Mouse (Mus musculus) cortical plate, adult 2 months (tissue): ENCODE results near the gene Ptma. TPM values are rescaled to one million over a fixed set of nuclear protein-coding genes. Genes with fewer than 3 reads are reported as not detected.
A peak's percentile ranks its signal among the peaks of the same experiment; 100 is the strongest.
"Not testable (repeated sequence)": the region's sequence is repeated elsewhere in the genome, so short reads cannot be mapped to it uniquely, and the experiment has no call there.

Experiments
- H3K27ac ChIP-seq: fragments of 200-500 bp; 2 replicates; pipeline ENCODE4 v1.5.1; 2012; ENCODE audit warnings: low read length, control low read depth, inconsistent platforms; ENCODE audit not compliant: insufficient read depth
- H3K4me1 ChIP-seq: fragments of 200-500 bp; 2 replicates; pipeline ENCODE4 v1.6.1; 2011; ENCODE audit warnings: low read length; ENCODE audit not compliant: control insufficient read depth, insufficient read depth
- H3K4me3 ChIP-seq: fragments of 200-500 bp; 2 replicates; pipeline ENCODE4 v1.5.1; 2011; ENCODE audit warnings: mild to moderate bottlenecking, low read length, control low read depth; ENCODE audit not compliant: insufficient read depth
- CTCF ChIP-seq: fragments of 200-500 bp; IDR thresholded peaks from 2 replicates; pipeline ENCODE4 v1.5.1; 2011; ENCODE audit warnings: mild to moderate bottlenecking, control low read depth, low read length; ENCODE audit not compliant: insufficient read depth; ENCODE audit errors: extremely low read depth
- POLR2A ChIP-seq: fragments of 200-500 bp; IDR thresholded peaks from 2 replicates; pipeline ENCODE4 v1.6.1; 2011; ENCODE audit warnings: mild to moderate bottlenecking, low read length, control low read depth; ENCODE audit not compliant: insufficient read depth; ENCODE audit errors: extremely low read depth
- polyA plus RNA-seq: library from polyadenylated mRNA; depleted of rRNA; stranded (reverse); fragments of >200 nt; gene quantifications from 2 replicates; pipeline ENCODE4 v1.2.3, GENCODE M21; 2012; rRNA removed

The Ptma gene
- polyA plus RNA-seq = 548 and 595 TPM in 2 replicates

GRCm38 (mm10) chr1:86526116-86526788 is at the start of gene Ptma:
Gene Ptma (plus strand): TSS chr1:86526726.
- Histone ChIP-seq H3K27ac (peak within 1 kb of the TSS; percentile 100), H3K4me3 (peak within 1 kb of the TSS; percentile 68), H3K4me1 (peaks cover 1% of the 10 kb centered on the region; the same call in 1 of the 2 replicates)
- peak; percentile 94 for TF ChIP-seq POLR2A
- TF ChIP-seq CTCF = no peak

- Histone ChIP-seq H3K4me1 (no peaks in the 10 kb centered on the region), H3K4me3 (no peak overlapping the region), H3K27ac (no peak overlapping the region)
- TF ChIP-seq CTCF (no peak), POLR2A (no peak)
Observed at GRCm38 (mm10) chr1:86477738-86478285, 48.7 kb upstream of the Ptma start.

- no peaks in the 10 kb centered on the region for H3K4me1 ChIP-seq
- H3K4me3 ChIP-seq = no peak overlapping the region
- TF ChIP-seq POLR2A (no peak), CTCF (no peak)
- H3K27ac ChIP-seq = no peak overlapping the region
Observed at GRCm38 (mm10) chr1:86479099-86479825, 47.3 kb upstream of the Ptma start.

- H3K27ac ChIP-seq = no peak overlapping the region
- no peak for TF ChIP-seq POLR2A
- no peak for TF ChIP-seq CTCF
- no peaks in the 10 kb centered on the region for H3K4me1 ChIP-seq
- H3K4me3 ChIP-seq = no peak overlapping the region
Observed at GRCm38 (mm10) chr1:86480288-86480687, 46.2 kb upstream of the Ptma start.

- H3K4me1 ChIP-seq = no peaks in the 10 kb centered on the region
- H3K4me3 ChIP-seq = no peak overlapping the region
- TF ChIP-seq POLR2A (no peak), CTCF (no peak)
- H3K27ac ChIP-seq = no peak overlapping the region
Observed at GRCm38 (mm10) chr1:86480735-86481447, 45.6 kb upstream of the Ptma start.

GRCm38 (mm10) chr1:86481468-86481867 is 45.1 kb upstream of the Ptma start:
- no peak overlapping the region for H3K4me3 ChIP-seq
- no peak for TF ChIP-seq POLR2A
- no peak for TF ChIP-seq CTCF
- H3K4me1 ChIP-seq = no peaks in the 10 kb centered on the region
- no peak overlapping the region for H3K27ac ChIP-seq

GRCm38 (mm10) chr1:86482288-86482687 is 44.2 kb upstream of the Ptma start:
- no peak overlapping the region for H3K4me3 ChIP-seq
- no peak overlapping the region for H3K27ac ChIP-seq
- no peaks in the 10 kb centered on the region for H3K4me1 ChIP-seq
- TF ChIP-seq CTCF = no peak
- TF ChIP-seq POLR2A = no peak

GRCm38 (mm10) chr1:86482761-86483160 is 43.8 kb upstream of the Ptma start:
- Histone ChIP-seq H3K27ac (no peak overlapping the region), H3K4me3 (no peak overlapping the region), H3K4me1 (no peaks in the 10 kb centered on the region)
- TF ChIP-seq POLR2A = no peak
- no peak for TF ChIP-seq CTCF

GRCm38 (mm10) chr1:86485346-86485745 is 41.2 kb upstream of the Ptma start:
- Histone ChIP-seq H3K27ac (no peak overlapping the region), H3K4me3 (no peak overlapping the region), H3K4me1 (no peaks in the 10 kb centered on the region)
- TF ChIP-seq POLR2A (no peak), CTCF (no peak)

GRCm38 (mm10) chr1:86485858-86486257 is 40.7 kb upstream of the Ptma start:
- not testable (repeated sequence) for H3K27ac ChIP-seq

More at GRCm38 (mm10) chr1:86485858-86486257, 40.7 kb upstream of the Ptma start:
- not testable (repeated sequence) for H3K4me3 ChIP-seq, H3K4me1 ChIP-seq
